Mouse (Mus musculus) lung, postnatal 36 days (tissue): ENCODE results near the gene Mboat1.

ENCODE experiments used
- DNase-seq: peaks from one replicate; pipeline ENCODE4 v3.0.0; 2022; ENCODE audit warnings: mixed read lengths

Gene Mboat1

GRCm38 (mm10) chr13:30186456-30186855 is 50.2 kb downstream of the Mboat1 start:
- peak; percentile 11 for DNase-seq

GRCm38 (mm10) chr13:30192031-30192716 is 55.9 kb downstream of the Mboat1 start:
- peak; percentile 42 for DNase-seq

- DNase-seq = no peak
These were observed 57.1 kb downstream of the Mboat1 start for GRCm38 (mm10) chr13:30193363-30193762.

GRCm38 (mm10) chr13:30194834-30195233 is 58.5 kb downstream of the Mboat1 start:
- DNase-seq = no peak

- DNase-seq = no peak
These were observed 60.4 kb downstream of the Mboat1 start for GRCm38 (mm10) chr13:30196661-30197060.

GRCm38 (mm10) chr13:30198101-30198570 is 61.8 kb downstream of the Mboat1 start:
- DNase-seq = peak; percentile 66

- no peak for DNase-seq
These were observed 63.5 kb downstream of the Mboat1 start for GRCm38 (mm10) chr13:30199821-30200220.

GRCm38 (mm10) chr13:30200737-30201136 is 64.4 kb downstream of the Mboat1 start:
- no peak for DNase-seq

GRCm38 (mm10) chr13:30203018-30203417 is 66.7 kb downstream of the Mboat1 start:
- DNase-seq = no peak

- DNase-seq = no peak
These were observed 71.9 kb downstream of the Mboat1 start for GRCm38 (mm10) chr13:30208176-30208575.

GRCm38 (mm10) chr13:30213276-30213675 is 77.0 kb downstream of the Mboat1 start:
- DNase-seq = no peak

GRCm38 (mm10) chr13:30217588-30218371 is 81.5 kb downstream of the Mboat1 start:
- no peak for DNase-seq

- no peak for DNase-seq
These were observed 83.3 kb downstream of the Mboat1 start for GRCm38 (mm10) chr13:30219597-30219996.

- no peak for DNase-seq
These were observed 85.0 kb downstream of the Mboat1 start for GRCm38 (mm10) chr13:30221316-30221715.

- no peak for DNase-seq
These were observed 87.8 kb downstream of the Mboat1 start for GRCm38 (mm10) chr13:30224114-30224513.

GRCm38 (mm10) chr13:30224659-30225058 is 88.4 kb downstream of the Mboat1 start:
- DNase-seq = no peak

GRCm38 (mm10) chr13:30228762-30229161 is 92.5 kb downstream of the Mboat1 start:
- no peak for DNase-seq

GRCm38 (mm10) chr13:30229625-30230139 is 93.4 kb downstream of the Mboat1 start:
- no peak for DNase-seq

- no peak for DNase-seq
These were observed 98.9 kb downstream of the Mboat1 start for GRCm38 (mm10) chr13:30235056-30235750.

GRCm38 (mm10) chr13:30239396-30239795 is 103.1 kb downstream of the Mboat1 start:
- DNase-seq = no peak

- peak; percentile 70 for DNase-seq
These were observed 109.3 kb downstream of the Mboat1 start for GRCm38 (mm10) chr13:30245573-30245972.

- no peak for DNase-seq
These were observed 114.1 kb downstream of the Mboat1 start for GRCm38 (mm10) chr13:30250341-30250905.

- no peak for DNase-seq
These were observed 115.1 kb downstream of the Mboat1 start for GRCm38 (mm10) chr13:30251431-30251830.
